Mouse (Mus musculus): ENCODE results near the gene Stra8. TPM values are rescaled to one million over a fixed set of nuclear protein-coding genes. Genes with fewer than 3 reads are reported as not detected.

Gene Stra8
- polyA plus RNA-seq, 1 experiment from 2014 or later: not detected

GRCm38 (mm10) chr6:34879911-34880475 lies 40.0 kb upstream of the Stra8 start:
- no peak overlapping the region for H3K4me2 ChIP-seq
- H3K4me3 ChIP-seq (replicated peaks): no peak overlapping the region
- no peaks in the 10 kb centered on the region for H3K27me3 ChIP-seq (replicated peaks)
- peaks cover 22% of the 10 kb centered on the region for H3K4me1 ChIP-seq
- H3K27ac ChIP-seq (replicated peaks): no peak overlapping the region
- no peaks in the 10 kb centered on the region for H3K9me3 ChIP-seq (replicated peaks)
- ATAC-seq (ENCODE audit: low FRiP score): no peak
- H3K9ac ChIP-seq (replicated peaks): no peak overlapping the region
- peaks cover 36% of the 10 kb centered on the region for H3K36me3 ChIP-seq
- WGBS: 58% methylated on average over 6 of the region's 6 CpGs

DNA sequence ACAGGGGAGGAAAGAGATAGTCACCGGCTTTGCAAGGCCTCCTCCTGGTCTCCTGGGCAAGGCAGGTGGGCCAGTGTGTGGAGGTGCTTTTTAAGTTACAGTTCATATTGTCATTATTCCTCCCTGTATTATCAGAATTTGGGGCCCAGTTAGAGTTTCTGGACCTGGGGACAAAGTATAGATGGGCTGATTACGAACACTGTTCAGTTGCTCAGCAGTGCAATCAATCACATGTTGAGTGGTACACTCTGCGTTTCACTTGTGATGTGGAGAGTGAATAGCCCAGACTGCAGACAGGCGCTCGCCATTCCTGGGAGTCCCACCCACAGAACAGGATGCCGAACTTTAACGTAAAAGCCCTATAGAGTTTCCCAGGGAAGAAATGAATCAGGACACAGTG lies 35.2 kb upstream of the Stra8 start:
- Histone ChIP-seq H3K9ac (replicated peaks) (no peak overlapping the region), H3K4me3 (replicated peaks) (no peak overlapping the region), H3K36me3 (peaks cover 62% of the 10 kb centered on the region), H3K4me2 (no peak overlapping the region), H3K27me3 (replicated peaks) (no peaks in the 10 kb centered on the region), H3K27ac (replicated peaks) (no peak overlapping the region), H3K4me1 (no peaks in the 10 kb centered on the region; the same call in 1 of the 2 replicates), H3K9me3 (replicated peaks) (no peaks in the 10 kb centered on the region)
- no peak for ATAC-seq (ENCODE audit: low FRiP score)
- WGBS: 82% methylated on average over 7 of the region's 7 CpGs

- no peak overlapping the region for H3K9ac ChIP-seq (replicated peaks)
- no peaks in the 10 kb centered on the region; the same call in 1 of the 2 replicates for H3K4me1 ChIP-seq
- H3K9me3 ChIP-seq (replicated peaks): no peaks in the 10 kb centered on the region
- H3K27me3 ChIP-seq (replicated peaks): no peaks in the 10 kb centered on the region
- ATAC-seq (ENCODE audit: low FRiP score): no peak
- H3K4me3 ChIP-seq (replicated peaks): no peak overlapping the region
- no peak overlapping the region for H3K27ac ChIP-seq (replicated peaks)
- no peak overlapping the region for H3K4me2 ChIP-seq
- 32% methylated on average over 6 of the region's 6 CpGs for WGBS
- peaks cover 74% of the 10 kb centered on the region for H3K36me3 ChIP-seq
Measured at GRCm38 (mm10) chr6:34887131-34887850, 32.7 kb upstream of the Stra8 start.

GRCm38 (mm10) chr6:34889185-34889584 lies 30.8 kb upstream of the Stra8 start:
- 61% methylated on average over 4 of the region's 4 CpGs for WGBS
- no peak for ATAC-seq (ENCODE audit: low FRiP score)
- no peaks in the 10 kb centered on the region for H3K27me3 ChIP-seq (replicated peaks)

GRCm38 (mm10) chr6:34895569-34895968 lies 24.4 kb upstream of the Stra8 start:
- H3K4me1 ChIP-seq: no peaks in the 10 kb centered on the region
- H3K4me2 ChIP-seq: no peak overlapping the region
- H3K9ac ChIP-seq (replicated peaks): no peak overlapping the region
- peaks cover 67% of the 10 kb centered on the region for H3K36me3 ChIP-seq
- 89% methylated on average over 7 of the region's 7 CpGs for WGBS
- no peak overlapping the region for H3K4me3 ChIP-seq (replicated peaks)
- H3K27me3 ChIP-seq (replicated peaks): no peaks in the 10 kb centered on the region
- ATAC-seq (ENCODE audit: low FRiP score): no peak
- no peaks in the 10 kb centered on the region for H3K9me3 ChIP-seq (replicated peaks)
- no peak overlapping the region for H3K27ac ChIP-seq (replicated peaks)

More at GRCm38 (mm10) chr6:34889185-34889584, 30.8 kb upstream of the Stra8 start:
- H3K4me3 ChIP-seq (replicated peaks): no peak overlapping the region
- H3K4me2 ChIP-seq: no peak overlapping the region
- H3K27ac ChIP-seq (replicated peaks): no peak overlapping the region
- H3K9ac ChIP-seq (replicated peaks): no peak overlapping the region
- peaks cover 73% of the 10 kb centered on the region for H3K36me3 ChIP-seq
- H3K4me1 ChIP-seq: no peaks in the 10 kb centered on the region; the same call in 1 of the 2 replicates
- no peaks in the 10 kb centered on the region for H3K9me3 ChIP-seq (replicated peaks)

- H3K9me3 ChIP-seq (replicated peaks): no peaks in the 10 kb centered on the region
- H3K36me3 ChIP-seq: peaks cover 67% of the 10 kb centered on the region
- no peak overlapping the region for H3K4me3 ChIP-seq (replicated peaks)
- H3K27ac ChIP-seq (replicated peaks): no peak overlapping the region
- 63% methylated on average over 16 of the region's 16 CpGs for whole genome bisulfite sequencing
- no peak overlapping the region for H3K9ac ChIP-seq (replicated peaks)
- no peak for ATAC-seq (ENCODE audit: low FRiP score)
- H3K4me2 ChIP-seq: no peak overlapping the region
- no peaks in the 10 kb centered on the region for H3K27me3 ChIP-seq (replicated peaks)
- H3K4me1 ChIP-seq: no peaks in the 10 kb centered on the region
Measured at GRCm38 (mm10) chr6:34896168-34896780, 23.7 kb upstream of the Stra8 start.

DNA sequence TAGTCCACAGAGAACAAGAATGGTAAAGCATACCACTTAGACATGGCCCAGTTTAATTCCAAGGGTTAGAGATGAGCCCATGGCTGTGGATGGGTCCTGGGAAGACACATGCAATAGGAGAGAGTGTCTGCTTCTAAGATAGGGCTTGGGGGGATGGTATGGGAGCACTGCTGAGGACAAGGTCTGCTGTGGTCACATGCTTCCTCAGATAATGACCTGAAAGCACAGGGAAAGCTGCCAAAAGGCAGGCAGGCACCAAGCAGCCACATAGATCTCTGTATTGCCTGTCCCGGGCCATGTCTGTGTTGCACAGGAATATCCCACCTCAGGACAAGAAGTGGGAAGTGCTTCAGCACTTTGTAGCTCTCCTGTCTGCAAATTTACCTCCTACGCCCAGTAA lies 20.8 kb upstream of the Stra8 start:
- H3K4me3 ChIP-seq (replicated peaks): no peak overlapping the region
- 87% methylated on average over 2 of the region's 2 CpGs for WGBS
- H3K9ac ChIP-seq (replicated peaks): no peak overlapping the region
- ATAC-seq (ENCODE audit: low FRiP score): no peak
- H3K27ac ChIP-seq (replicated peaks): no peak overlapping the region
- no peaks in the 10 kb centered on the region for H3K27me3 ChIP-seq (replicated peaks)
- H3K4me1 ChIP-seq: no peaks in the 10 kb centered on the region
- H3K9me3 ChIP-seq (replicated peaks): no peaks in the 10 kb centered on the region
- no peak overlapping the region for H3K4me2 ChIP-seq
- peaks cover 57% of the 10 kb centered on the region for H3K36me3 ChIP-seq

DNA sequence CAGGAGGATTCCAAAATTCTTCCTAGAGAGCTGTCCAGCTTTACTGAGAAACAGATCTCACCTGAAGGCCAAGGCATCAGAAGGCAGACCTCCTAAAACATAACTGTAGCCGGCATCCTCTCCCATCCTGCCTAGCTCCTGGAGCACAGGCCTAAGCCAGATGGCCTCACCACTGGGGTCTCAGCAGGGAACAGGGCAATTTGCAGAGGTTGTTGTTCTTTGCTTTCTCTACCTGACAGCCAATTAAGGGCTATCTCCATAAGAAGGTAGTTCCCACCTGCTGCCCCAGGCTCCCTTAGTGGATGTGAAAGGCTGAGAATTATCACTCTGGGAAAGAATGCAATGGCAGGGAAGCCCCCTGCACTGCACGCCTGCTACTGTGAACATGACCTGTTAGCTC lies 19.0 kb upstream of the Stra8 start:
- Histone ChIP-seq H3K4me3 (replicated peaks) (no peak overlapping the region), H3K27me3 (replicated peaks) (no peaks in the 10 kb centered on the region), H3K9ac (replicated peaks) (no peak overlapping the region), H3K27ac (replicated peaks) (no peak overlapping the region), H3K9me3 (replicated peaks) (no peaks in the 10 kb centered on the region), H3K4me1 (no peaks in the 10 kb centered on the region), H3K4me2 (no peak overlapping the region), H3K36me3 (peaks cover 53% of the 10 kb centered on the region)
- 49% methylated on average over 2 of the region's 2 CpGs for WGBS
- ATAC-seq (ENCODE audit: low FRiP score): no peak

DNA sequence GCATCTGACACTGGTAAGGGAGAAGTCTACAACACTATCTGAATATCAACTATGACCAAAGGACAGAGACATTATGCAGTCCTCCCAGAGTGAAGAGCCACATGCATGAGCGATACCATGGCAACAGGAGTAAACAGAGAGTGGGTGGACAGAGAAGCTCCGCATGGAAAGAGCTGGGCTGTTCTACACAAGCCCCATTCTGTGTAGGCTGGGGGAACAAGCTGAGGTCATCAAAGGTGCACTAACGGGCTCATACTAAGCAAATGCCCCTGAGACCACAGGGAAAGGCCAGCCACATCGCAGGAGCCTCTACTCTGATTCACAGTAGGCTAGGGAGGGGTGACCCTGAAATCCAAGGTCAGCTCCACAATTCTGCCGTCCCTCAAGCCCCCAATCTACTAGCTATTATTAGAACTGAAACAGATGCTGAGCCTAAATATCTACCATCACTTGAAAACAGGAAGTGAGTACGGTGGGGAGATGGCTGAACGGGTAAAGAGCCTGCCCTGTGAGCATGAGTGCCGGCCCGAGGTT lies 18.0 kb upstream of the Stra8 start:
- Histone ChIP-seq H3K9me3 (replicated peaks) (no peaks in the 10 kb centered on the region), H3K27ac (replicated peaks) (no peak overlapping the region), H3K27me3 (replicated peaks) (no peaks in the 10 kb centered on the region), H3K36me3 (peaks cover 59% of the 10 kb centered on the region), H3K4me1 (0 out of 2 replicates have a peak, but pooled peaks cover 1% of the 10 kb centered on the region), H3K9ac (replicated peaks) (no peak overlapping the region), H3K4me3 (replicated peaks) (no peak overlapping the region), H3K4me2 (no peak overlapping the region)
- ATAC-seq (ENCODE audit: low FRiP score): no peak
- WGBS: 68% methylated on average over 9 of the region's 9 CpGs

GRCm38 (mm10) chr6:34902578-34902977 lies 17.4 kb upstream of the Stra8 start:
- Histone ChIP-seq H3K9me3 (replicated peaks) (no peaks in the 10 kb centered on the region), H3K4me2 (no peak overlapping the region), H3K4me3 (replicated peaks) (no peak overlapping the region), H3K9ac (replicated peaks) (no peak overlapping the region), H3K4me1 (0 out of 2 replicates have a peak, but pooled peaks cover 7% of the 10 kb centered on the region), H3K36me3 (peaks cover 65% of the 10 kb centered on the region), H3K27ac (replicated peaks) (no peak overlapping the region), H3K27me3 (replicated peaks) (no peaks in the 10 kb centered on the region)
- no peak for ATAC-seq (ENCODE audit: low FRiP score)
- WGBS: 90% methylated on average over 7 of the region's 7 CpGs

DNA sequence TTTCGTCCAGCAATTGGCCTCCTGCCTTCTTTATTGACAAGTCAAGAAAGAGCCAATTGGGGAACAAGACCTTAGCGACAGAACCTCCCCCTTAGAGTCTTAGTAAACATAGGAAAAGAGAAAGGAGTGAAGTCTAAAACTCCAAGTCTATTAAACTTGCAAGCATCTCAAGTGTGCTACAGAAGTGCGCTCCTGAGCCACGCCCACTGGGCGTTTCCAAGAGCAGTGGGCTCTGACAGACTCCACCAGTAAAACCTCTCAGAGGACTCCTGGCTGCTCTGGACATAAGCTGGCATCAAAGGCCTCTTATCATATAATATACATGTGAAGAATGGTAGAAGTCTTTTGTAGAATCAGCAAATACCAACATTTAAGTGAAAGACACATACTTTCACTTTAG lies 16.5 kb upstream of the Stra8 start:
- H3K36me3 ChIP-seq: peaks cover 64% of the 10 kb centered on the region
- no peak for ATAC-seq (ENCODE audit: low FRiP score)
- 87% methylated on average over 5 of the region's 5 CpGs for WGBS

GRCm38 (mm10) chr6:34903851-34904250 lies 16.1 kb upstream of the Stra8 start:
- Histone ChIP-seq H3K4me3 (replicated peaks) (no peak overlapping the region), H3K4me2 (no peak overlapping the region), H3K4me1 (peaks cover 14% of the 10 kb centered on the region), H3K27me3 (replicated peaks) (no peaks in the 10 kb centered on the region), H3K36me3 (peaks cover 64% of the 10 kb centered on the region), H3K9ac (replicated peaks) (no peak overlapping the region), H3K9me3 (replicated peaks) (no peaks in the 10 kb centered on the region), H3K27ac (replicated peaks) (no peak overlapping the region)
- no peak for ATAC-seq (ENCODE audit: low FRiP score)
- WGBS: 93% methylated on average over 10 of the region's 10 CpGs

More for the DNA sequence above, 16.5 kb upstream of the Stra8 start:
- H3K9me3 ChIP-seq (replicated peaks): no peaks in the 10 kb centered on the region
- H3K4me3 ChIP-seq (replicated peaks): no peak overlapping the region
- H3K9ac ChIP-seq (replicated peaks): no peak overlapping the region
- no peak overlapping the region for H3K27ac ChIP-seq (replicated peaks)
- no peak overlapping the region for H3K4me2 ChIP-seq
- no peaks in the 10 kb centered on the region for H3K27me3 ChIP-seq (replicated peaks)
- 0 out of 2 replicates have a peak, but pooled peaks cover 10% of the 10 kb centered on the region for H3K4me1 ChIP-seq
